Mouse (Mus musculus) myocyte (in vitro differentiated cells): Measurements from ENCODE around the gene Vmn1r39.

Experiments
- E2F4 ChIP-seq: IDR thresholded peaks from one replicate; pipeline ENCODE4 v1.6.1; 2011; ENCODE audit warnings: mild to moderate bottlenecking, control low read depth, moderate library complexity; ENCODE audit not compliant: insufficient read depth
- POLR2A ChIP-seq: IDR thresholded peaks from one replicate; pipeline ENCODE4 v1.6.1; 2011; ENCODE audit warnings: low read depth, mild to moderate bottlenecking, control low read depth, moderate library complexity; ENCODE audit not compliant: insufficient read length
- USF1 ChIP-seq: IDR thresholded peaks from one replicate; pipeline ENCODE4 v1.6.1; 2011; ENCODE audit warnings: low read depth, mild to moderate bottlenecking, control low read depth, moderate library complexity

DNA sequence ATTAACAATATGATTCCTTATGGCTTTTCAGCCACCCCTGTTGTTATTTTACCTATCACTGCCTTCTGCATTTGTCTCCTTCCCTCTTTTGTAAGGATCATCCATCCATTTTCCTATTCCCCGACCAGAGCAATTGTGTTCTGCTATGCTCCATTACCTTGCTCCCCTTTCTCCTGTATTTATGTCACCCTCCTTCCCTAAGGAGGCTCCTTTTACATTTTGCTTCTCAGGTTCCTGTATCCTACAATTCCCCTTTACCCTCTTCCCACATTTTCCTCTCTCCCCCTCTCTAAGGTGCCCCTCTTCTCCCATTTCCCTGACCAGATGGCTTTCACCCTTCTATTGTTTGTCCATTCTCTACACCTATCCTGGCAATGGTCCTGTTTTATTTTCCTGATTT is 4.1 kb downstream of the Vmn1r39 start:
- TF ChIP-seq POLR2A (no peak), USF1 (no peak), E2F4 (no peak)
